Mouse (Mus musculus): ENCODE data around the gene Prss45.

Gene Prss45

DNA sequence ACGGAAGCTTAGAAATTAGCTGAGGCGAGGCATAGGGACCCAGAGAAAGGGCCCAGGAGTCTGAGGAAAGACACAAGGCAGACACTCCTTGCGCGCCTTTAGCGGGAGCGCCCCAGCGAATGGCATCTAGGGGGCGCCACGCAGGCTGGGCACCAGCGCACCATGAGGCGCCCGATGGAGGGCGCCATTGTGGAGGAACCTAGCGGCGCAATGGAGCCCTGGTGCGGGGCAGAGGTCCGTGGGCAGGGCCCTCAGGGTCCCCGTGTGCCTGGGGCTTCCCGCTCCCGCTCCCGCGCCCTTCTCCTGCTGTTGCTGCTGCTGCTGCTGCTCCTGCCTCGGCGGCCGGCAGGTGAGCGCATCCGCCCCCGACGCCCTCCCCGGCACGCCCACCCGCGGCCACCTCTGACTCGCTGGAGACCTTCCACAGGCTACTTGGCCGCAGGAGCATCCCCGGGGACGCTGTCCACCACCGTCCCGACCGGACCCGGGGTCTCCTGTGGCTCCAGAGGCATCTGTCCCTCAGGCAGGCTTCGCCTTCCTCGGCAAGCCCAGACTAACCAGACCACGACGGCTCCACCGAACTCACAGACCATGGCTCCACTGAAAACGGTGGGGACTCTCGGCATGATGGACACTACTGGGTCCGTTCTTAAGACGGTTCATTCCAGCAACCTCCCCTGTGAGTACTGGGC is 23.5 kb downstream of the Prss45 start, which contains the start of gene Prss50:
TSS of gene Prss50 (plus strand) at position 187 of the 692 bp plus-strand sequence.
- no peak for DNase-seq (ENCODE audit: low spot score)

- DNase-seq (ENCODE audit: low spot score), result no peak
Measured at GRCm38 (mm10) chr9:110858523-110858922, 24.1 kb downstream of the Prss45 start.

- DNase-seq (ENCODE audit: low spot score), result no peak
Measured at GRCm38 (mm10) chr9:110858967-110859596, 24.7 kb downstream of the Prss45 start.

GRCm38 (mm10) chr9:110871030-110871429 is 36.6 kb downstream of the Prss45 start:
- peak; percentile 67 for DNase-seq (ENCODE audit: low spot score)

- DNase-seq (ENCODE audit: low spot score), result peak; percentile 41
Measured at GRCm38 (mm10) chr9:110873681-110874659, 39.6 kb downstream of the Prss45 start.

- no peak for DNase-seq (ENCODE audit: low spot score)
Measured at GRCm38 (mm10) chr9:110874660-110875191, 40.3 kb downstream of the Prss45 start.

DNA sequence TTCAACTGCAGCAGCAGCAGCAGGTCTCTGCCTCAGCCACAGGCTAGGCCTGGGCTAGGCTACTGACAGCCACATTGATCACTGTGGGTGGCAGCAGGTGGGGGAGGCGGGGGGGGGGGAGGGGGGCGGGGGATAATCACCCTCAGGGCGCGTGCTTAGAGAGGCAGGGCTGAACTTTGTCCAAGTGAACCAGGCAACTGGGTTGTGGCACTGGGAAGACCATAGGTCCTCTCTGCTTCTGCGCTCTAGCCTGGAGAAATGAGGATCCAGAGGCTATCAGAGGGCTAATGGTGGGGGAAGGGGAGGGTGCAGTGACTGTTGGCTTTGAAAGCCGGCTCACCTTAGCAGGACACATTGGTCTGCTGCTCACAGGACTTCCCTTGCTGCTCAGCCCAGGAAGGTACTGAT is 40.9 kb downstream of the Prss45 start:
- no peak for DNase-seq (ENCODE audit: low spot score)

- no peak for DNase-seq (ENCODE audit: low spot score)
Measured at GRCm38 (mm10) chr9:110877353-110877752, 43.0 kb downstream of the Prss45 start.

DNA sequence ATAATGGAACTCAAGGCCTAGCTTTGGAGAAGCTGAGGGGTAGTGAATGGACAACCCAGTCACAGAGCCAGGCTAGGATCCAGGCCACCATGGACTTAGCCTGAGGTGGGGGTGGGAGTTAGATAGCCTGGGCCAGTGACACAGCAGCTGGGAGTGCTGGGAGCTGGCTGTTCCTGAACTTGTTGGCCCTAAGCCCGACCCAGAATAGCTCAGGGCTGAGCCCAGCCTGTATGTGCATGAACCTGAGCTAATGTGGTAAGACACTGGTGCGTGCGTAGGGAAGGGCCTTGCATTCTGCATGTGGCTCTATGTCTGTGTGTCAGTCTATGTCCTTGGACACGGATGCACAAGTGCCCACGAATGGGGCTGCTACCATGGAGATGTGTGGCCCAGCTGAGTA is 43.5 kb downstream of the Prss45 start:
- DNase-seq (ENCODE audit: low spot score), result peak; percentile 53

DNA sequence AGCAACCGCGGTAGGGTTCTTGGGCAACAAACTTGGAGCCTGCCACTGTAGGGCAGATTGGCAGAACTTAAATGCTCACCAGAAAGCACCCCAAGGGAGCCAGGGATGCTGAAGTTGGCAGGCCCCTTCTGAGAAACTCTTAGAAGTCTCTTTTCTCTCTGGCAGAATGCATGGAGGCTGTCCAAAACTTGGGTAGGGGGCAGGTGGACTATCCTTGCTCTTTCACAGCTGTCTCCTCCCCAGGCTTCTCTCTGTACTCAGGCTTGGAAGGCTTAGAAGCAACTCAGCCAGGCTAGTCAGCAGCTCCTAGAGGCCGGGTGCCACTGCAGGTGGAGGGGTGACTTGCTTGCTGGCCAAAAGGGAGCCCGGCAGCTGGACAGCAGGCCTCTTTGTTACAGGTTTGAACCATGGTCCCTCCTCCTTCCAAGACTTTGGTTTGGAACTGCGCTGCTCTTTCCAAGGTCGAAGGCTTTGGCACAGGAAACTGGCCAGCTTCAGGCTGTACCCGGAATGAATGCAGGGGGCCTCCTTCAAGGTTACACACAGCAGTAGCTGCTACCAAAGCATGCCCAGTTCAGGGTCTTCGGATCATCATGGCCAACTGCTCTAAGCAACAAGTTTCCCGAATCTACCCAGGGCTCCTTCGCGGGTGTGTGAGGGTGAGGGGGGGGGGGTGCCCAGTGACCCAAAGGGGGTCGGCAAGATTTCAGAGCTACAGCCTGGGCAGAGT is 45.0 kb downstream of the Prss45 start, which contains the start of gene Als2cl:
TSS of gene Als2cl (plus strand) at position 680 of the 730 bp plus-strand sequence.
- DNase-seq (ENCODE audit: low spot score), result peak; percentile 51

DNA sequence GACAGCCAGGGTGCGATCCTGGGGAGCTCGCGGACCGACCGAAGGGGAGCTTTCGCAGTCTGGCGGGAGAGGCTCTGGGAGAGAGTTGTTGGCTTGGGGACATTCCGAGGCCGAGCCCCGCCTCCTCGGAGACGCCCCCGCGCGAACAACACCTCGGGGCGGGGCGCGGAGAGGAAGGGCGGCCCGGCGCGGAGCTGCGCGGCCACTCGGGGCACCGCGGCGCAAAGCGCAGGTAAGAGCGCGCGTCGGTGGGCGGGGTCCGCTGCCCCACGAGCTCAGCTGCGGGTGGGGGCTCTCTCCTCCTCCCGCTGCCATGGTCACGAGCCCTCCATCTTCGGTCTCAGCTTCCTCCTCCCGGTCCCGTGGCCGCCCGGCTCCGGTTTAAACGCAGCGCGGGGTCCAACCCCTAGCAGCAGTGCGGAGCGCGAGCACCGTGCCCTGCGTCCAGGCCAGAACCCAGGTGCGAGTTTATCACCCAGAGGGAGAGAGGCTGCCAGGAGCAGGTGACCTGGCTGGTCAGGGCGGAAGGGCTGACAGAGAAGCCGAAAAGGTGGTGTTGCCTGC is 45.7 kb downstream of the Prss45 start, which contains the start of gene Tmie:
TSS of gene Tmie (minus strand) at position 116 of the 564 bp plus-strand sequence.
- DNase-seq (ENCODE audit: low spot score), result peak; percentile 48

- no peak for DNase-seq (ENCODE audit: low spot score)
Measured at GRCm38 (mm10) chr9:110880772-110881171, 46.4 kb downstream of the Prss45 start.

- no peak for DNase-seq (ENCODE audit: low spot score)
Measured at GRCm38 (mm10) chr9:110881953-110882352, 47.6 kb downstream of the Prss45 start.

DNA sequence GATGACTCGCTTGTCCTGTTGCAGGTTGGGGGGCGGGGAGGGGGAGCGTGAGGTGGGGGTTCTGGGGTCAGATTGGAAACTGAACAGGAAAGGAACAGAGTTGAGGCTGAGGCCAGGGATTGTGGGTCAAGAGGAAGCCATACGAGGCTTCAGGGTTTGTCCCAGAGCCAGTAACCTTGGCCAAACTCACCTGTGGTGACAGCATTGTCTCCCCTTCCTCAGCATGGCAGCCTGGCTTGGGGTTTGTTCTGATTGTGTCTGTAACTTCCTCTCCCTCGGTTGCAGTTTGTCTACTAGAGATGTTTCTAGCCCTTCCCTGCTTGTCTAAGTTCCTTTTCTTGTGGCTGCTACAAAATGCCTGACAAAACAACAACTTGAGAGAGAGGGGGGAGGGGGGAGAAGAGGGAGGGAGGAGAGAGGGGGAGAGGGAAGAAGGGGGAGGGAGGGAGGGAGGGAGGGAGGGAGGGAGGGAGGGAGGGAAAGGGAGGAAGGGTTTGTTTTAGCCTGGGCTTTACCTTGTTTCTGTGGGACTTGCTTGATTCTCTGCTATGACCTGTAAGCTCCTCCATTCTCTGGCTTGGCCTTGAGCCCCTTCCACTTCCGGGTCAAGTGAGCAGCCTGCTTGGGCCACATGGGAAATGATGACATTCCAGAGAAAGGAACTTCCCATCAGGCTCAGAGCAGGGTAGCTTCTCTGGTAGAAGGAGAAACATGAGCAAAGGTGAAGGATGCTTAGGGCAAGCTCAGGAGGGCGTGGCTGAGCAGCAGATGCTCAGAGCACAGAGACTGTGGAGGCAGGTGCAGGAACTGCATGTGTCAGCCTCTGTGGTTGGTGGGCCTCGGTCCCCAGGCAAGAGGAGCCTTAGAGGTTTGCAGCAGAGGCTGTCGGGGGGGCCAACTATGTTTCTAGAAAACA is 53.3 kb downstream of the Prss45 start:
- DNase-seq (ENCODE audit: low spot score), result no peak

DNA sequence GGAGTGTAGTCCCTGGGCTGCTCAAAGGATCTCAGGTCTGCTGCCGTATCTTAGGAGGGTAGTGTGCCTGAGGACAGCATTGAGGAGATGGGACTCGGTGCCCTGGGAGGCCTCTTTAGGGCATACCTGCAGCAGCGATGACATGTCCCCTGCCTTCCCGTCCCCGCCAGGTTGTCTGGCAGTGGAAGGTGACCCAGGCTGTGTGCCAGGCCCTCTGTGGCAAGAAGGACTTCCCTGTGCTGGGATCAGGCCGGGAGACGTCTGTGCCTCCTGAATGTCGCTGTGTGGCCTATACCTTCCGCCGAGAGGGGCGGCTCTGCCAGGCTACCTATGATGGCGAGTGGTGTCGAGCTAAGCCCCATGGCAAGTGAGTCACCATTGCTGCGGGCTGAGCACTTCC is 54.5 kb downstream of the Prss45 start:
- DNase-seq (ENCODE audit: low spot score), result no peak

GRCm38 (mm10) chr9:110890026-110890783 is 55.8 kb downstream of the Prss45 start:
- DNase-seq (ENCODE audit: low spot score), result no peak
